Mouse (Mus musculus) heart, postnatal 36 days (tissue): ENCODE measurements around the gene Stk16. TPM values are rescaled to one million over a fixed set of nuclear protein-coding genes. Genes with fewer than 3 reads are reported as not detected.
A peak's percentile ranks its signal among the peaks of the same experiment; 100 is the strongest.

ENCODE experiments used
- DNase-seq, 2 experiments: peaks; one replicate each; pipeline ENCODE4 v3.0.0; 2021 to 2022
- intact Hi-C: fragments of 180-260 bp; cut with DNase I; formaldehyde crosslinking; loops from one replicate; pipeline ENCODE4 v1.15.1; 2025
- microRNA-seq, 2 experiments: library from miRNA; unstranded; fragments of <30 nt; microRNA quantifications; one replicate each; pipeline ENCODE4 v1.2.0; 2021; ENCODE audit warnings: borderline number of aligned reads in 2 of 2
- total RNA-seq, 2 experiments: library from RNA; stranded (reverse); gene quantifications; 2 replicates each; pipeline ENCODE4 v1.2.3; 2021

The Stk16 gene
- total RNA-seq, 2 experiments from 2014 or later, result 38.1 to 41.0 TPM

DNA sequence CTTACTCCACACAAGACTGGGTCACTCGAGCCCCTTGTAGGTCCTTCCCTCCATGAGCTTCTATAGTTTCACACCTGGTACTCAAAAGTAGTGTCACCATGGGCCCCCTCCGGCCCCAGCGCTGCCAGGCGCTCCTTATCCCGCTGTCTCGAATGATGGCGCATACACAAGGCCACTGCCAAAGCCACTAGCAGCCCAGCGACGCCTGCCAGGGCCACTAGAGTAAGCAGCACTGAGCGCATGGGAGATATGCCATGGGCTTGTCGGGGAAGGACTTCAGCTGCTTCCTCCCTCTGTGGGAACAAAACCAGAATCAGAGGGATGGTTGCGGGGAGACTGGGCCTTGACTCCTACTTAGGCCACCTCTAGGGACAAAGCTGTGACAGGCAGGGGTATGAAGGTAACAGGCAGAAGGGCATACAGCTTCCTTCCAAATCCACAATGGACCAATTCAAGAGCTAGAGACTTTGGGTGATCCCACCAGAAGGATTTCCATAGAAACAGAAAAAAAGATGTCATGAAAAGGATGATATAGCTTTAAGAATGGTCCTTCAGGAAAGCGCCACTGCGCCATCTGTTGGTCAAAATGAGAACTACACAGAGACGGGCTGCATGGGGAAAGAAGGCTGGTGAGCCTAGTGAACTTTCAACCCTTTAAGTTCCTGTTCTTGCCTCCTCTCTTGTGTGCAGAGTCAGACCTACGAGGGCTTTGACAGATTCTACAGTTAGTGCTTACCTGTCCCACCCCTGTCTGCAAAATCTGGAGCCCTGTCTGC is 43.4 kb downstream of the Stk16 start:
- intact Hi-C loops, result loop anchor here (5.0 to 10.0 kb wide), 2 partner anchors 72 to 289 kb away; partner anchors contain the start of gene Abcb6
- DNase-seq, result peak; percentile 83 to 93

DNA sequence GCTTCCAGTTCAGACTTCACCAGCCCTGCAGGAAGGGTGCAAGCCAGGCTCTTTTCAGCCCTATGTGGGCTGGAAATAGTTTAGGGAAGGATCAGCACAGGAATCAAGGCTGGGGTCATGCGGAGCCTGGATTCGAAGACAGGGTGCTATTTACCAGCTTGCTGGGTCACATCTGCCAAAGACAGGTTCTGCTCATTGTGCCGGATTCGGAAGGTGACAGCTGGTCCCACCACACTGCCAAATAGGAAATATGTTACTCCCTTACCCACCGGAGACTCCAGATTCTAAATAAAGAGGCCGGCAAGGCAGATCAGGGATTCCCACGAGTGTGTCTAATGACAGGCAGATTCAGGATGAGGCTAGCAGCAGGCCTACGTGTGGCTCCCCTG is 44.0 kb downstream of the Stk16 start:
- no peak for DNase-seq
- intact Hi-C loops, result loop anchor here (5.0 to 10.0 kb wide), 2 partner anchors 72 to 290 kb away; partner anchors contain the start of gene Abcb6

DNA sequence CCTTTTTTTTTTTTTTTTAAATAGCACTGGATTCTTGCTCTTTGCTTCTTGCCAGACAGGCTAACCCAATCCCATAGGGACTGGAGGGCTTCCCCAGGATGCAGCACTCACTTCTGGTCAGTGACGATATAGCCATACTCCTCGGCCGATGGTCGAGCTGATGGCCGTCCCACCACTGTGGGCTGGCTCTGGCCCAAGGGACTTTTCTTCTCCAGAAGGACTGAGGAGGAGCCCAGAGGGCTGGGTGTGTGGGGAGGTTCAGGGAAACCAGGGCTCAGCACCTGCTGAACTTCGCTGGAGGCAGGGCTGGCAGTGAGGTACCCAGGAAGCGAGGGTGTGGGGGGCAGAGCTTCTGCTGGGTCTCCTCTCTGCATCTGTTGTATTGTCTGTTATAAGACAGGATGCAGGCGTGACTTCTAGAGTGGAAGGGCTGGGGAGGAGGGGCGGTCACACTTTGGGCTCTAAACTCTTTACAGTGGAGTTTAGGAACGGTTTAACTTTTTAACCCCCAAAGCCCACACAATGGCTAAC is 44.9 kb downstream of the Stk16 start:
- DNase-seq, result no peak
- intact Hi-C loops, result loop anchor here (10.0 kb wide), 1 partner anchor 291 kb away; no protein-coding TSS in a partner anchor

DNA sequence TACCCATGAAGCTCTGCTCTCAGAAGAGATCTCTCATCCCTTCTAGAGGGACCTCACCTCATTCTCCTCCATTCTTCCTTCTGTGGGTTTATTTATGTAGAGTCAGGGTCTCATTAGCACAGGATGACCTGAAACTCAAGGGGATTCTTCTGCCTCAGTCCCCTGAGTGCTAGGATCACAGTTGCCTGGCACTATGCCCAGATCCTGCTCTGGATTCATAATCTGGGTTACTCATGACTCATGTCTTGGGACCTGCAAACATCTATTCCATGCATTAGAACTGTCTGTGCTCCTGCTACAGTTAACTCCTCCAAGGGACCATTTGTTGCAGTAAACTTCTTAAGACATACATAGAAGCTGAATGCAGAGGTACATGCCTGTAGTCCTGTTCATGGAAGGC is 50.6 kb downstream of the Stk16 start:
- intact Hi-C loops, result no loop called here
- DNase-seq, result no peak

DNA sequence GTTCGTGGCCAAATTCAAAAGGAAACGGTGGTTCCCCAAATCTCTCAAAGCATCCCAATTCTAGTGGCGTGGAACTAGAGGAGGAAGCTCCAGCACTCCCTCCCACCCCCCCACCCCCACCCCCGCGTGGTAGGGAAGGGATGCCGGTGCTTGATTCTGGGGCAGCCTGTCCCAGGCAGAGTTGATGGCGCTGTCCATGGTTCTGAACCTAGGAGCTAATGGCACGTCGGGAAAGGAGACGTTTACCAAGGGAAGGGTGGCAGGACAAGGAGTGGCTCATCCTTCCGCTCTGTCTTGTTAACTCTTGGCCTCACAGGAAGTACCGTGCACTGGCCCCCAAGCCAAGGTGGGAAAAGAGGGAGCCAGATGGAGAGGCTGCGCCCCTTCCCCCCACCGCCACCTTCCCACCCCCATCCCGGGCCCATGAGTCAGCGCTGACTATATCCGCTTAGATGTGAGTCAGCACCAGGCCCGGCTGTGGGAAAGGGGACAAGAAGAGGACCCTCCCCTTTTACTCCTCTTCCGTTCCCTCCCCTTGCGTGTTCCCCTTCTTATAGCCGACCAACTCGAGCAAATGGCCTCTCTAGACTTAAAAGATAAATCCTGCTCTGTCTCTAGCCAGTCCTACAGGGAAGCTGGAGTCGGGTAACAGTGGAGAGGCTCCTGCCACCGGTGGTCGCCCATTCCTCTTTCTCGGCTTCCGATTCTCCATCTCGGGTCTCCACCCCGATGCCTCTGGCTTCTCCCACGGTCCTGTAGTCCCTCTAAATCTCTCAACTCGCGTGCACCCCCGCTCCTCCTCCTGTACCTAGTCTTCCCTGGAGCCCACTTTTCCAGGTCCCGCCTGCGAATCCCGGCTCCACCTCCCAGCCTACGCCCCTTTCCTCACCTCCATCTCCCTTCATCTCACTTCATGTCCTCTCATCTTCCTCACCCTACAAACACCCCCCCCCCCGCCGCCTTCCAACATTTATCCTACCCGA is 52.6 kb downstream of the Stk16 start:
- DNase-seq, result peak in 1 of 2 experiments; percentile 72
- intact Hi-C loops, result no loop called here

DNA sequence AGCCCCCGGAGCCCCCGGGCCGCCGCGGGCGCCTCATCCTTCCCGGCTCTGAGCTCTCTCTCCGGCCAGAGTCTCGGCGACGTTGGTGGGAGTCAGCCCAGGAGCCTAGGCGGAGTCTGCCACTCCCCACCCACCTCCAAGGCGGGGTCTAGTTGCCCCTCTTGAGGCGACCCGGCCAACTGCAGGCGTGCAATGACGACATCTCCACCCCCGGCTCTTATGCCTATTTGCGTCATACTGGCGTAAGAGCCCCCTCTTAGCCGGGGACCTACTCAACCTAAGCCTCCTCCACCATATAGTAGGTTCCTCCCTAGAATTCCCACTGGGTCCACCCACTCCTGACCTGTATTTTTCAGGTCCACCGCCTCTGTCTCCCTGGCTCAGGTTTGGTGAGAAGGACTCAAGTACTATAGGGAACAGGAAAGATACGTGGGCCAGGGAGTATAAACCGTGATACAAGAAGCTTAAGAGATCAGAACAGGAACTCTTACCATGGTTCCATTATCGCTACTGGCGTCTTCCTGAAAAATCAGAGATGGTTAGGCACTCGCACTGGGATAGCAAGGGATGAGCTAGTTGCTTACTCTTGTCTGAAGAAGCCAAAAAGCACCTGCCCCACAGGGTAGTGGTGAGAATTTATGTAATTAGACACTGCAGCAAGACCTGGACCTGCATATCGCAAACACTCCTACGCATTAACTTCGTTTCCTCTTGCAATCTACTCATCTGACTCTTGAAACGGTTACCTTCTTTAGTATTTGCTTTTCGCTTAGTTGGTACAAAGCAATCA is 53.6 kb downstream of the Stk16 start, which contains the start of gene Ptprn:
TSS of gene Ptprn (minus strand) at position 412 of the 790 bp plus-strand sequence.
- intact Hi-C loops, result no loop called here
- DNase-seq, result no peak

Small RNA genes within 50 kb of the gene (microRNA-seq; reads per million reads assigned to microRNA genes)
- gene Gm27943, result 0 reads per million in 2 experiments

Other genes with a start within 250 kb of the Stk16 start
- gene Nhej1, start 85.6 kb upstream of the Stk16 start, total RNA-seq, result 1 to 10 TPM; 4.5 TPM
- gene Slc23a3, start 76.9 kb upstream of the Stk16 start, total RNA-seq, result under 1 TPM; 0.56 to 0.57 TPM
- 10 to 100 TPM; 23.2 to 30.0 TPM for gene Cnppd1, start 68.1 kb upstream of the Stk16 start, total RNA-seq
- gene Retreg2, start 68.1 kb upstream of the Stk16 start, total RNA-seq, result 10 to 100 TPM; 22.2 to 23.5 TPM
- 10 to 100 TPM; 14.9 to 17.6 TPM for gene Zfand2b, start 42.2 kb upstream of the Stk16 start, total RNA-seq
- 10 to 100 TPM; 28.8 to 30.4 TPM for gene Abcb6, start 30.4 kb upstream of the Stk16 start, total RNA-seq
- gene Ankzf1, start 18.7 kb upstream of the Stk16 start, total RNA-seq, result 10 to 100 TPM; 13.3 to 13.5 TPM
- 10 to 100 TPM; 73.8 to 76.3 TPM for gene Atg9a, start 18.6 kb upstream of the Stk16 start, total RNA-seq
- gene Glb1l, start within 50 bp of the Stk16 start, total RNA-seq, result 1 to 10 TPM; 2.5 to 4.0 TPM
- gene Tuba4a, start 9.0 kb downstream of the Stk16 start, total RNA-seq, result 100 to 1,000 TPM; 778 to 837 TPM
- gene A630095N17Rik, start 21.3 kb downstream of the Stk16 start, total RNA-seq, result not detected
- gene Dnajb2, start 25.6 kb downstream of the Stk16 start, total RNA-seq, result 100 to 1,000 TPM; 104 to 112 TPM
- under 1 TPM; 0.92 to 0.95 TPM for gene Ptprn, start 53.7 kb downstream of the Stk16 start, total RNA-seq
- gene Resp18, start 67.6 kb downstream of the Stk16 start, total RNA-seq, result not detected
- 10 to 100 TPM; 78.0 to 89.7 TPM for gene Dnpep, start 107.2 kb downstream of the Stk16 start, total RNA-seq
- 1,000 to 10,000 TPM; 1,347 to 1,420 TPM for gene Des, start 149.5 kb downstream of the Stk16 start, total RNA-seq
- 100 to 1,000 TPM; 120 to 128 TPM for gene Speg, start 164.5 kb downstream of the Stk16 start, total RNA-seq
- 10 to 100 TPM; 35.5 to 39.9 TPM for gene Gmppa, start 225.1 kb downstream of the Stk16 start, total RNA-seq
- not detected for gene Asic4, start 239.6 kb downstream of the Stk16 start, total RNA-seq